Mouse (Mus musculus): ENCODE results near the gene Stn1. TPM values are rescaled to one million over a fixed set of nuclear protein-coding genes. Genes with fewer than 3 reads are reported as not detected.

Stn1 gene
- total RNA-seq, 2 experiments from 2014 or later, result 22.0 to 24.0 TPM

- peak; percentile 67 to 73 for DNase-seq
- intact Hi-C loops (cut with DNase I), result no loop called here
Measured at GRCm38 (mm10) chr19:47457711-47458503, 79.4 kb downstream of the Stn1 start.

- intact Hi-C loops (cut with DNase I), result no loop called here
Measured at GRCm38 (mm10) chr19:47456021-47456420, 81.3 kb downstream of the Stn1 start.

GRCm38 (mm10) chr19:47455001-47455755, 82.1 kb downstream of the Stn1 start:
- DNase-seq, result no peak
- intact Hi-C loops (cut with DNase I), result loop anchor here (2.0 kb wide), 1 partner anchor 26 kb away; no protein-coding TSS in a partner anchor

More at GRCm38 (mm10) chr19:47456021-47456420, 81.3 kb downstream of the Stn1 start:
- DNase-seq, result no peak

- intact Hi-C loops (cut with DNase I), result loop anchor here (2.0 kb wide), 1 partner anchor 26 kb away; no protein-coding TSS in a partner anchor
- peak; percentile 84 to 85 for DNase-seq
Measured at GRCm38 (mm10) chr19:47454167-47455000, 82.9 kb downstream of the Stn1 start.

GRCm38 (mm10) chr19:47453352-47453751, 84.0 kb downstream of the Stn1 start:
- intact Hi-C loops (cut with DNase I), result no loop called here
- no peak for DNase-seq

GRCm38 (mm10) chr19:47452682-47453081, 84.6 kb downstream of the Stn1 start:
- intact Hi-C loops (cut with DNase I), result no loop called here
- DNase-seq, result peak; percentile 86 to 90

GRCm38 (mm10) chr19:47452211-47452610, 85.1 kb downstream of the Stn1 start:
- no peak for DNase-seq
- intact Hi-C loops (cut with DNase I), result no loop called here

GRCm38 (mm10) chr19:47451476-47452113, 85.7 kb downstream of the Stn1 start:
- intact Hi-C loops (cut with DNase I), result no loop called here
- no peak for DNase-seq

Other genes with a start within 250 kb of the Stn1 start
- gene Sh3pxd2a, start 73.1 kb downstream of the Stn1 start, total RNA-seq (2021), result 10 to 100 TPM; 87.9 to 93.7 TPM
- 100 to 1,000 TPM; 121 to 149 TPM for gene Slk, start 42.2 kb upstream of the Stn1 start, total RNA-seq (2021)
- under 1 TPM; 0.05 to 0.07 TPM for gene Col17a1, start 154.6 kb upstream of the Stn1 start, total RNA-seq (2021)
- gene Sfr1, start 194.2 kb upstream of the Stn1 start, total RNA-seq (2021), result 10 to 100 TPM; 68.4 to 72.4 TPM

Data from heart, postnatal 10 days (tissue).